Mouse (Mus musculus): ENCODE measurements around the gene Rab3ip. TPM values are rescaled to one million over a fixed set of nuclear protein-coding genes. Genes with fewer than 3 reads are reported as not detected.

The Rab3ip gene
- total RNA-seq (2023), result 10 to 100 TPM; 13.7 to 16.0 TPM

DNA sequence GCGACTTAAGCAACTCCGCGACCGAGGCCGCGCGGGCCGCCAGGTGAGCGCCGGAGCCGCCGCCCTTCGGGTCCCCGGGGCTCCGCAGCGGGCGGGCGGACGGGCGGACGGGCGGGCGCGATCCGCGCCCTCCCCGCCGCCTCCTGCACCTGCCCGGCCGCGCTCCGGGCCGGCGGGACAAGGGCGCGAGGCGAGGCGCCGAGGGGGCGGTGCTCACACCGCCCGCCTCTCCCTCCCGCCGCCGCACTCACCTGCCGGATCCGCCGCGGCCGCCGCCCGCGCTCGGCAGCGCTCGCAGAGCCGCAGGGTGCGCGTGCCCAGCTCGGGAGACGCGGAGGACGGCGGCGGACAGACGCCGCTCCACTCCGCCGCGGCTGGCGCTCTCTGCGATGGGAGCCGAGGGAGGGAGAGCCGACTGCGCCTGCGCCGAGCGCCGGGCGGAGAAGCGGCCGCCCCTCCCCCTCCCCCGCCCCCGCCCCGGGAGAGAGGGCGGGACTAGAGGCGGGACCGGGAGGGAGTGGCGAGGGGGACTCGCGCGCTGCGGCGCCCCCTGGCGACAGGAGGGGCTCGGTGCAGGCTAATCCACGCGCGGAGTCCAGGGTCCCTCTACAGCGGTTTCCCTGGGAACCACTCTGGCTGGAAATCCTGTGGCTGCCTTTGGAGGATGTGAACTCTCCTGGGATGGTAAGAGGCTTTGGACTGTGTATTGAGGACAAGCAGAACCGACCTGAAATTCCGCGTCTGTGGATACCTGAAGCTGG lies at the start of gene Rab3ip:
Gene Rab3ip, minus strand, starts transcription at position 761 of the 761 bp plus-strand sequence.

DNA sequence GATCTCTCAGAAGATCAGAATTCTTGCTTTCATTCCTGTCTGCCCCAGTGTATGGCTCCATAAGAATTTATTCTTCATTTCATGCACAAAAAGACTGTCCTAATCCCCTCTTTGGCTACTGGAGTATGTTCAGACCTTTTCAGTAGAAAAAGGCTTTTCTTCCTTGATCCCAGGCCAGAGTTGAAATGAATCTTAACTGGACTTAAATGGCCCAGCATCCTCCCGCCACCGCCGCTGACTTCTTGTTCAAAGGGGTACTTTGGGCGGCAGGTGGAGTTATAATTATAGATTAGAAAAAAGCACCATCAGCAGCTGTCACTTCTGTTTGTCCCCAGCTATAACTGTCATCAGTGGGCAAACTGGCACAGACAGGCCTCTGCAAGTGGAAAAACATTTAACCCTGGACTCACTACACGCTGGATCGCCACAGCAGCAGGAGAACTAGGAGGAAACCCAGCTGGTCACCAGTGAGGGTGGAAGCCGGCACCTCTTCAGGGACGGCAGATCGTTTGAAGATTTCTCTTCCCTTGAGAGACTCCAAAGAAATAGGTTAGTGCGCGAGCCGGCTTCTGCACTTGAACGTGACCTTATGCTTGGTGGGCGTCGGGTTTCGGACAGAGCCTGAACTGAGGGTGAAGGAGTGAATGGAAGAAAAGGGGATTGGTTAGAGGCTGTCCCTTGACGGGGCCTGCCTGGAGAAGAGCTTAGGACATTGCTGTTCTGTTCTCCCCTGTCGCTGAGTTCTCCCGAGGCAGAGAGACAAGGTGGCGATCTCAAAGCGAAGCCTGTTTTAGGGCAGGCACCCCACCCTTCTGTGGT lies 35.9 kb upstream of the Rab3ip start, which contains the start of gene Best3:
Gene Best3, plus strand, starts transcription at position 51 of the 819 bp plus-strand sequence.

DNA sequence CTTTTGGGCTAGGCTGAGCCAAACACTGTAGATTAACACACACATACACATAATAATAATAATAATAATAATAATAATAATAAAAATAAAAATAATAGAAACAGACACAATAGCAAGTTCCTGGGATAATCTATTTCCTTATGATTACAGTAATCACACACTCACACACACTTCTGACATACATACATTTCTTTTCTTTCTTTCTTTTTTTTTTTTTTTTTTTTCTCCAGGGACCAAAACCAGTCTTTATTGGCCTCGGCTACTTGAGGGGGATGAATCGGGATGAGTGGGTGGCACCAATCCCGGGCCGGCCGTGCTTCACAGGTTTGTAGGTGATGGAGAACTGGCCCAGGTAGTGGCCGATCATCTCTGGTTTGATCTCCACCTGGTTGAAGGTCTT lies 21.9 kb upstream of the Rab3ip start, which contains the start of gene Gm10271:
Gene Gm10271, minus strand, starts transcription at position 101 of the 400 bp plus-strand sequence.

DNA sequence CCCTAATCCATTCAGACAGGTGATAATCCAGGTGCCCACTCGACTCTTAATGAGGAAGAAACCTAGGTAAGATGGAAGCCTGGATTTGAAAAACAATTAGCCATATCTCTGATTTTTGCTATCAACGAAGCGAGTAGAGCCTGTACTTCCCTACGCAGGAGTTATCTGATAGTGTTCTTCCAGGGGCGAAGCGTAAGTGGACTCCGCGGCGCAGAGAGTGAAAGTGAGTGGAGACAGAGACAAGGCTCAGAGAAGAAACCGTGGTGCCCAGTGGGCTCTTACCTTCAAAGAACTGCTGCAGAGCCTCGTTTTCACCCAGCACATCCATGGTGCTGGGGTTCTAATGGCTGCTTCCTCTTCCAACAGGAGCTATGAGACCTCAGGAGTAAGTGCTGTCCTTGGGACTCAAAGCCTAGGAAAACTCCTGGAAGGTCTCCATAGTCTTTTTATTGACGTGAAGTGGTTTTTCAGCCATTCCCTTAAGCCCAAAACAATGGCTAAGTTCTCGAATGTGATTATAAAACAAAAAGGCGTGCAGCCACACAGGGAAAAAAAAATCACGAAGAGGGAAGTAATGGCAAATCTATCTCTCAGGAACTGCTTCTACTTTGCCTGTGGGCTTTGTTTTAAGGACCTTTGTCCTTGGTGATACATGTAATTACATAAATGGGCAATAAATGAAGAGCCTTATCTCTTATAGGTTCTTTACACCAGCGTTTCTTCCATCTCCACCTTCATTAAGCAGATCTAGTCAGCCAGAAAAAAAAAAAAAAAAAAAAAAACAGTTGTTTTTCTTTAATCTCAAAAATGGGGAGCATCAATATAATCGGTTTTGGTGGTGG lies 54.0 kb downstream of the Rab3ip start, which contains the start of gene Myrfl:
Gene Myrfl, minus strand, starts transcription at position 584 of the 842 bp plus-strand sequence.

Other genes with a start within 250 kb of the Rab3ip start
- not detected for gene Myrfl, start 53.9 kb downstream of the Rab3ip start, total RNA-seq (2023)
- not detected for gene Gm10271, start 21.8 kb upstream of the Rab3ip start, total RNA-seq (2023)
- gene Best3, start 35.5 kb upstream of the Rab3ip start, total RNA-seq (2023), result not detected
- gene Lrrc10, start 94.6 kb upstream of the Rab3ip start, total RNA-seq (2023), result not detected
- gene Cct2, start 113.0 kb upstream of the Rab3ip start, total RNA-seq (2023), result 100 to 1,000 TPM; 134 to 141 TPM
- 10 to 100 TPM; 20.8 to 22.4 TPM for gene Frs2, start 197.8 kb upstream of the Rab3ip start, total RNA-seq (2023)

Measured in monocyte, adult 59 days (primary cell).